Mouse (Mus musculus) G1E (cell line): Measurements from ENCODE around the gene Tnnt1. TPM values are rescaled to one million over a fixed set of nuclear protein-coding genes. Genes with fewer than 3 reads are reported as not detected.
A peak's percentile ranks its signal among the peaks of the same experiment; 100 is the strongest.

ENCODE experiments used
- ATAC-seq: 2 replicates; pipeline ENCODE4 v1.8.0; 2016; ENCODE audit warnings: mild to moderate bottlenecking; ENCODE audit not compliant: insufficient number of reproducible peaks, poor library complexity, low FRiP score, severe bottlenecking; ENCODE audit errors: extremely low read depth
- DNase-seq: peaks from one replicate; pipeline ENCODE4 v3.0.0; 2012; ENCODE audit warnings: low spot score
- H3K27me3 ChIP-seq: 2 replicates; pipeline ENCODE4 v1.6.1; 2012; ENCODE audit warnings: mild to moderate bottlenecking, low read length, inconsistent platforms; ENCODE audit not compliant: insufficient read depth
- H3K36me3 ChIP-seq: replicated peaks from 2 replicates; pipeline ENCODE3; 2012; ENCODE audit warnings: mild to moderate bottlenecking, inconsistent platforms
- H3K4me1 ChIP-seq: 2 replicates; pipeline ENCODE4 v1.6.1; 2012; ENCODE audit warnings: low read depth, low read length, inconsistent platforms, mixed read lengths; ENCODE audit not compliant: insufficient read depth
- H3K4me3 ChIP-seq: 2 replicates; pipeline ENCODE4 v1.5.1; 2012; ENCODE audit warnings: low read depth, mild to moderate bottlenecking, inconsistent platforms, low read length, moderate library complexity, mixed read lengths
- H3K9me3 ChIP-seq: replicated peaks from 2 replicates; pipeline ENCODE4 v1.6.1; 2012; ENCODE audit warnings: inconsistent platforms
- CTCF ChIP-seq: IDR thresholded peaks from 2 replicates; pipeline ENCODE4 v1.5.1; 2012; ENCODE audit warnings: low read depth, low read length, inconsistent platforms, mixed read lengths
- GATA1 ChIP-seq: IDR thresholded peaks from 2 replicates; pipeline ENCODE4 v1.6.1; 2012; ENCODE audit warnings: borderline replicate concordance, low read length, inconsistent platforms, mixed read lengths
- GATA2 ChIP-seq: IDR thresholded peaks from 2 replicates; pipeline ENCODE4 v1.6.1; 2012; ENCODE audit warnings: low read depth, low read length, inconsistent platforms, borderline replicate concordance
- POLR2AphosphoS5 ChIP-seq: IDR thresholded peaks from 2 replicates; pipeline ENCODE4 v1.6.1; 2012; ENCODE audit warnings: low read depth, low read length, inconsistent platforms; ENCODE audit not compliant: insufficient replicate concordance
- TAL1 ChIP-seq: conservative IDR thresholded peaks from 2 replicates; pipeline ENCODE4 v1.6.1; 2012; ENCODE audit warnings: low read depth, low read length, inconsistent platforms, mixed read lengths
- polyA plus RNA-seq: library from polyadenylated mRNA; stranded (reverse); fragments of >175 nt; gene quantifications from 2 replicates; pipeline ENCODE4 v1.2.3, GENCODE M21; 2012
- total RNA-seq, 2 experiments: library from RNA; stranded (forward) in 1 of 2; stranded (reverse) in 1 of 2; fragments of 200-1000 nt in 1 of 2; fragments of >200 nt in 1 of 2; fragmentation: Nextera tagmentation in 1 of 2; gene quantifications; 2 replicates each; pipeline ENCODE4 v1.2.3; 2014 to 2017

Tnnt1 gene
- total and polyA plus RNA-seq, 3 experiments: 0.22 TPM; not detected in 2

DNA sequence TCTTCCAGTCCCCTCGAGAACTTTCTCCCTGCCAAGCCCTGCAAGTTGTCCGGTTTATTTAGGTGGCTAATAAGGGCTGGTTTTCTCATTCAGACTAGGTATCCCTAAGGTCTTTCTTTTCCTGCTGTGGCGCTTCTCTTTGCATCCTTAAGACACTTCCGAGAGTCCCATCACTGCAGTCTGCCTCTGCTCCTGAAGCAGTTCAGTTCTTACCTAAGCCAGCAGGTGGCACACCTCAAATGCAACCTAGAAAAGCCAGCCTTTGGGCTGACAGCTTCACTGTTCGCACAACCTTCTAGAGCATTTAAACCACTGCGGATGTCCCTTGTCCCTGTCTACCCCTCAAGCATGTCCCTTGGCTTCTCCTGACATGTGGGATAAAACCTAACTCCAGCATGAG is 36.5 kb downstream of the Tnnt1 start:
- DNase-seq (peak; percentile 36), ATAC-seq (peak; percentile 40; the same call in 1 of the 2 replicates)
- peaks cover 22% of the 10 kb centered on the region for H3K27me3 ChIP-seq
- no peaks in the 10 kb centered on the region for H3K9me3 ChIP-seq
- TF ChIP-seq CTCF (peak; percentile 23; the same call in 1 of the 2 replicates), POLR2AphosphoS5 (no peak)
- peaks cover 51% of the 10 kb centered on the region for H3K36me3 ChIP-seq
- H3K4me1 ChIP-seq: peaks cover 13% of the 10 kb centered on the region
- H3K4me3 ChIP-seq: no peak overlapping the region

DNA sequence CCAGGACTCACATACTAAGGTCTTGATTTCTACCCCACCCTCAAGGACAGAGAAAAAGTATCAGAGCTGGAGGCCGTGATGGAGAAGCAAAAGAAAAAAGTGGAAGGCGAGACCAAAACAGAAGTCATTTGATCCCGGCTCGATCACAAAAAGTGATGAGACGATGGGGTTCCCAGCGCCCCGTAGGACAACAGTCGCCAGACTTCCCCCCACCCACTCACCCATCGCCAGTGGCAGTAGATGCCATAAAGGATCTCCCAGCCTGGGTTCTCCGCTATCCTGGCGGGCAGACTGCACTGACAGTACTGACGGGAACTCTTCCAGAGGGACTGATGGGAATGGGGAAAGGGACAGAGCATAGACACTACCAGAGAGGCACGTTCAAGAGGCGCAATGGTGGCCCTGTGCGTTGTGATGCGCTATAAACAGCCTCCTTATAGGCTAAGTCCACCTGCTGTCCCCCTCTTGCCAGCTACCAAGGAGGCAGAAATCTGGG is 37.3 kb downstream of the Tnnt1 start:
- ATAC-seq (no peak), DNase-seq (no peak)
- Histone ChIP-seq H3K36me3 (peaks cover 43% of the 10 kb centered on the region), H3K4me1 (peaks cover 13% of the 10 kb centered on the region), H3K9me3 (no peaks in the 10 kb centered on the region), H3K4me3 (peak overlapping the region; percentile 10; the same call in 1 of the 2 replicates), H3K27me3 (peaks cover 24% of the 10 kb centered on the region)
- TF ChIP-seq GATA2 (no peak), GATA1 (no peak), POLR2AphosphoS5 (no peak), TAL1 (no peak), CTCF (no peak)

DNA sequence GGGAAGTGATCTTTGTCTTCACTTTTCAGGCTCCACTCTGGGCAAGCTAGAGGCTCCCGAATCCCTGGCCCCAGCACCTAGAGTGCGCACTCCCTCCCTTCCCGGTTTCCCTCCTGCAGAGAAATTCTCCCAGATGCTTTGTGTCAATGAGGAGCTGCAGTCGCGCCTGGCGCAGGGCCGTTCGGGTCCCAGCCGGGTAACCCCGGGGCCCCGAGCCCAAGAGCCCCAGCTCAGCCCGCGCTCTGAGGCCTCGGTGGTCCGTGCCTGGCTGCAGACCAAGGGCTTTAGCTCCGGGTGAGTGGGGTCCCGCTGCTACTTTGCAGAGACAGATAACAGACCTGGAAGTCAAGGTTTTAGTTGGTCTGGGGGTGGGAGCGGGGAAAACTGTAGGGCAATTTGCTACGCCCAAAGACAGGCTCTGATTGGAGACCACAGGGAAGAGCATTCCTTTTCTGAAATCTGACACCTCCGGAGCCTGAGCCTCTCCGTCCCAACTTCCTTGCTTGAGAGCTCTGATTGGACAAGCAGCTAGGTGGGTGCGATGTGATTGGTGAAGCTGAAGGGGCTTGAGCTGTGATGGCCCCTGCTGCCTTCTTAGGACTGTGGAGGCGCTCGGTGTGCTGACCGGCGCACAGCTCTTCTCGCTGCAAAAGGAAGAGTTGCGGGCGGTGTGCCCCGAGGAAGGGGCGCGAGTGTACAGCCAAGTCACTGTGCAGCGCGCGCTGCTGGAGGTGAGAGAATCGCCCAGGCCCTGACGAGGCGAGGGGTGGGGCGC is 38.0 kb downstream of the Tnnt1 start:
- peaks cover 25% of the 10 kb centered on the region for H3K27me3 ChIP-seq
- DNase-seq (no peak), ATAC-seq (no peak; the same call in 1 of the 2 replicates)
- H3K9me3 ChIP-seq: no peaks in the 10 kb centered on the region
- peaks cover 13% of the 10 kb centered on the region for H3K4me1 ChIP-seq
- peak overlapping the region; percentile 10; the same call in 1 of the 2 replicates for H3K4me3 ChIP-seq
- TF ChIP-seq GATA2 (no peak), TAL1 (no peak), POLR2AphosphoS5 (no peak), GATA1 (no peak), CTCF (no peak)
- H3K36me3 ChIP-seq: peaks cover 36% of the 10 kb centered on the region

DNA sequence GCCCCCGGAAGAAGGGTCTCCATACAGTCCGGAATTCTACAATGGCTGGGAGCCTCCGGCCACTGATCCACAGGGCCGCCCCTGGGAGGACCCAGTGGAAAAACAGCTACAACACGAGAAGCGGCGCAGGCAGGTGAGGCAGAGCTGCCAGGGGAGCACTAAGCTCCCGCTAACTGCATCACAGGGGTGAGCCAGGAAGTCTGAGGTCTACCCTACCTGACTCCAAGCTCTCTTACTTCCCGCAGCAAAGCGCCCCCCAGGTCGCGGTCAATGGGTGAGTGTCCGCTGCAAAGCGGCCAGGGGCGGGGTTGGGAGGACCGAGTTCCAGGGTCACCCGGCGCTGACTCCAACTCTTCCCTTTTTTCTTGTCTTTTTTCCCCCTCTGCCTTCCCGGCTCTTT is 42.2 kb downstream of the Tnnt1 start:
- no peak overlapping the region for H3K4me3 ChIP-seq
- no peaks in the 10 kb centered on the region for H3K9me3 ChIP-seq
- peaks cover 34% of the 10 kb centered on the region for H3K27me3 ChIP-seq
- H3K36me3 ChIP-seq: no peaks in the 10 kb centered on the region
- TF ChIP-seq TAL1: no peak
- no peak for TF ChIP-seq CTCF
- TF ChIP-seq GATA2: no peak
- no peak for TF ChIP-seq POLR2AphosphoS5
- no peak for TF ChIP-seq GATA1
- DNase-seq: no peak
- H3K4me1 ChIP-seq: peaks cover 12% of the 10 kb centered on the region
- ATAC-seq: no peak

DNA sequence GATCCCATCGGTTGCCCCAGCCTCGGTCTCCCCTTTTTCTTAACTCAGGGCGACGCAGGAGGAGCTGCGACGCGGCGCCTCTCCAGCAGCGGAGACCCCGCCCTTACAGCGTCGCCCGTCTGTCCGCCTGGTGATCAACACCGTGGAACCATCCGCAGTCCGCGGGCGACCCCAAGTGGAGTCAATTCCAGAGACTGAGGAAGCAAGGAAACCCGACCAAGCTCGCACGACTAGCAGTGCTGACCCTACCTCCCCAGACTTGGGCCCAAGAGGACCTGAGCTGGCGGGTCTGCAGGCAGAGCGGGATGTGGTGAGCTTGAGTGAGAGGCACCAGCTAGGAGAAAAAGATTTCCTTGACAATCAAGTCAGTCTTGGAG is 45.0 kb downstream of the Tnnt1 start:
- Histone ChIP-seq H3K27me3 (peaks cover 24% of the 10 kb centered on the region), H3K4me3 (no peak overlapping the region), H3K9me3 (no peaks in the 10 kb centered on the region), H3K4me1 (no peaks in the 10 kb centered on the region), H3K36me3 (no peaks in the 10 kb centered on the region)
- ATAC-seq (no peak), DNase-seq (no peak)
- TF ChIP-seq GATA2 (no peak), POLR2AphosphoS5 (no peak), GATA1 (no peak), TAL1 (no peak)

DNA sequence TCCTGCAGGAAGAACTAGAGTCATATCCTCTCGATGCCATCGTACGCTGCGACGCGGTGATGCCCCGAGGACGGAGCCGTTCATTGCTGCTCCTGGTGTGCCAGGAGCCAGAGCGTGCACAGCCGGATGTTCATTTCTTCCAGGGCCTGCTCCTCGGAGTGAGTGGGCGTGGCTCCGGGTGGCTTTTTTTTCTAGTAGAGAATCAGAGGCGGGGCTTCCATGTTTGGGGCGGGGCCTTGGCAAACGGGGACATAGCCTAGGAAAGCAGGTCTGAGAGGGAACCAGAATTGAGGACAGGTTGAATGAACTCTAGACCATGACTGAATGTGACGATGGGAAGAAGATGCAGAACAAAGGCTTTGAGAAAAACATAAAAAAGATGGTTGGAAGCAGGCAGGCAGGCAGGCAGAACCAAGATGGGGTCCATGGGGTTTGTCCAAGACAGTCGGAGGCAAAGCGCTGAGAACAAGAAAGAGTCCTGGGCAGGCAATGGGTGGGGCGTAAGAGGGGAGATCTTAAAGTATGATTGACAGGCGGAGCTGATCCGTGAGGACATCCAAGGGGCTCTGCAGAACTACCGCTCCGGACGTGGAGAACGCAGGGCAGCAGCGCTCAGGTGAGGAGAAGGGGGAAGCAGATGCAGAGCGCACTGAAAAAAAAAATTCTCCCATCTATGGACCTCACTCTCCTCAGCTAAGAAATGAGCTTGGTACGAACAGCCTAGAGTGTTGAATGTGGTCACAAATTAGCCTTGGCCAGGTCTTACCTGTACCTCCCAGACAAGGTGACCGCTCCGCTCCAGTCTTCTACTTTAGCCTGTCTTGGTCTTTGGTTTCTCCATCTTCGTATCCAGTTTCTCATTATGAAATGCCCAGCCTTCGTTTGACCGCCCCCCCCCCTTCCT is 45.7 kb downstream of the Tnnt1 start:
- ATAC-seq: no peak
- no peaks in the 10 kb centered on the region for H3K36me3 ChIP-seq
- no peak overlapping the region for H3K4me3 ChIP-seq
- H3K9me3 ChIP-seq: no peaks in the 10 kb centered on the region
- TF ChIP-seq POLR2AphosphoS5: no peak
- TF ChIP-seq GATA1: no peak
- TF ChIP-seq TAL1: no peak
- no peak for TF ChIP-seq CTCF
- no peak for TF ChIP-seq GATA2
- H3K27me3 ChIP-seq: peaks cover 24% of the 10 kb centered on the region
- DNase-seq: no peak
- H3K4me1 ChIP-seq: no peaks in the 10 kb centered on the region
